Mouse (Mus musculus) cerebellum, adult 9-11 months (tissue): ENCODE results near the gene Ptn.

Experiments used
- DNase-seq: peaks from one replicate; pipeline ENCODE4 v3.0.0; 2022

The Ptn gene

DNA sequence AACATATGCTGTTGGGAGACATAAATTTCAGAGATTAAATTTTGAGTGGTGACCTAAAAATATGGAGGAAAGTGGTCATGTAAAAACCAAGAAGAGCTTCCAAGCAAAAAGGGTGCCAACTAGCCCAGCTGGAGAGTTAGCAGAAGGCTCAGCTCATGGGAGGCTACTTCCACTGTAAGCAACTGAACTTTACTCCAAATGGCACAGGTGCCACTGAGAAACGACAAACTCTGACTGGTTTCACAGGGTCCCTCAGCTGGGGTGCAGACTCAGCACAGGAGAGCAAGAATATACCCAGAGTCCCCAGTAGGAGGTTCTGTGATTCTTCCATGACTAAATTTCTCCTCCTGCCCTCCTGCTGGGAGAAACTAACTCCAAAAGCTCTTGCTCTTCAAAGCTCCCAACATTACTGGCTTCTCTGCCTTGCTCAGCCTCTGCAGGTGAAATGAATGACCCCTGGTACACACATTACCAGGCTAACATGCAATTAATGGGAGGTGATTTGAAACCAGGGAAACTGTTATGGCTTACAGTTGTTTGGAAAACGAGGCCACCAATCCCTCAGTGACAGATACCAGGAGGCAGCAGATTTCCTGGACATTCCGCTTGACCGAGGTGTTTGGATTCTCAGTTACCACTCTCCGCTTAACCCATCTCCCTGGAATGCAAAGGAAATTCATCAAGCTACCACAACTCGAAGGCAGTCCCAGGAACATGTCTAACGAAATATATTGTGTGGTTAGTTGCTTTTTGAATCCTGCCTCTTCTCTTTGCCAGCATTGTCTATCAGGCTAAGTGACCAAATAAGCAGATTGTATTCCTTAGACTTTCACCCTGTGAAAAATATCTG is 2.9 kb upstream of the Ptn start:
- DNase-seq = no peak

DNA sequence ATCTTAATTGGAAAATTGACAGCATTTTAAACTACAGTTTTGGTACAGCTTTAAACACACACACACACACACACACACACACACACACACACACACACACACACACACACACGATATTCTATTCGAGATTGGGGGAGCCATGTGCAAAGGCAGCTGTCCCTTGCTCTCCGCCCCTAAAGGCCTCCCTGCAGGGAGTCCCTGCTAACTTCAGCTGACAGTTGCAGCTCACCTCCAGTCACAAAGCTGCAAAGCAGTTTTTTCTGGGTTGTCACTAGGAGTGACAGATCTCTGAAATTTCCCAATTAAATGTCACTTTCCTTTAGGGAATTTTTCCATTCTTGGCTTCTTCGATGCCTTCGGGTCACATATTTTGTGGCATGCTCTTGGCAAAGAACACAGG is 428 bp upstream of the Ptn start:
- no peak for DNase-seq

DNA sequence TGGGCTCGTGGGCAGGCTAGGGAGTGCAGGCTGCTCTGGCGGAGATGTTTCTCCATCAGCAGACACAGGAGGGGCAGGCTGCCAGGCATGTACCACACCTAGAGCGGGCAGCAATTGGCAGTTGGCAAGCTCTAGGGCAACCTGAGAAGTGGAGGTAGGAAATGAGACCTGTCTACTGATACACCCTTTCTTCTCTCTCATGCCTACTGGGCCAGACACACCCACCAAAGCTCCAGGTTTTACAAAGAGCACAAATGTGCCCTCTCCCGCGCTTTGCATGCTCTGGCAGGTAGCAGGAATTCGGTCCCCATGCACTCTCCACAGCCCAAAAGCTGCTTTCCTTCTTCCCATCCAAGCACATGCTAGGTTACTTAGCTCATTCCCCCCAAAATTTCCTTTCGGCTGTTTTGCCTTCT is 701 bp downstream of the Ptn start:
- peak; percentile 70 for DNase-seq

GRCm38 (mm10) chr6:36808306-36809058 is 1.5 kb downstream of the Ptn start:
- no peak for DNase-seq

GRCm38 (mm10) chr6:36806906-36807305 is 3.1 kb downstream of the Ptn start:
- DNase-seq = no peak

DNA sequence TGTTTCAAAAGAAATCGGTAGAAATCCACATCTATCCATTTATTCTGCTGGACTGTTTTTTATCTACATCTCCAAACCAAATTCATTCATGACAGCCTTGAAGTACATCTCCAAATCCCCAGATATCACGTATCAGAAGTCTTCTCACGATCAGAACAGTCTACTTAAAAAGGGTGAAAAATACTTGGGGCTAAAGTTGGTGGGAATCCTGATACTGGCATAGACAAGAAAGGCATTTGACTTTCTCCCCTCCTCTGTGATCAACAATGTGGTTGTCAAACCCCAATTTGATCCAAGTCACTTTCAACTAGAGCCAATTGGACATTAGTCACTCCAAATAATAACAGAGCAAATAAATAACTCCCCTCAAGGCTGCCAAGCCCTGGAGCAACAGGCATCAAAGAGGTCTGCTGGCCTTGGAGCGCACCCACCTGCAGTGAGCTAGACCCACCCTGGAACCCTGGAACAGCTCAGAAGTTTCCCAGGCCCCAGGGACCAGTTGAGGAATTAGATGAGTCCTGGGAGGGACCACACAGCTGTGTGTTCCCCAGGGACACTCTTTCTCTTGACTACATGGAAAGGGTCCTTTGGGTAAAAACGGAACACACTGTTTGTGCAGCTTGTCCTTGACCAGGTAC is 9.6 kb downstream of the Ptn start:
- no peak for DNase-seq

DNA sequence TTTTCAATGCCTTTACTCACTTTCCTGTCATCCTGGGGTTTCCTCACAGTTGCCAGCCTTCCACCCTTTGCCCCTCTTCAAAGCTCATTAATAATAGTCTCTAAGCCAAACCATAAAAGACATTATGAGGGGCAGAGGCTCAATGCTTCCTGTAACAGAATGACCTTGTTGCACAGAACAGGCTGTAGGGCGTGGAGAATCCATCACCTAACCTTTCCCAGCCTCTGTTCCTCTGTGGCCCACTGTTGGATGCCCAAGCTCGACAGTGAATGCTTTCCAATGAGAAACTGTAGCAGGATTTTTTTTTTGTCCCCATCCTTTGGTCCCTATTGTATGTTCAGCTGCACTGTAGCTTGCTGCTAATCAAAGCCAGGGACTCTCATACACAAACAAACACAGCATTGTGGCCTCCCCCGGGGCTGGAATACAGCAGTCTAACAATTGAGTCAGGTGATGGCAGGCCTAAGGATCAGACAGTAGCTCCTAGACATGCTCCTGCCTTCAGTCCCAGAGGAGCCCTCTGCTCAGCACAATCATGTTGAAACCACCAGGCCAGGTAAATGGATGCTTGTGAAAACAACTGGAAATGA is 12.9 kb downstream of the Ptn start:
- no peak for DNase-seq

DNA sequence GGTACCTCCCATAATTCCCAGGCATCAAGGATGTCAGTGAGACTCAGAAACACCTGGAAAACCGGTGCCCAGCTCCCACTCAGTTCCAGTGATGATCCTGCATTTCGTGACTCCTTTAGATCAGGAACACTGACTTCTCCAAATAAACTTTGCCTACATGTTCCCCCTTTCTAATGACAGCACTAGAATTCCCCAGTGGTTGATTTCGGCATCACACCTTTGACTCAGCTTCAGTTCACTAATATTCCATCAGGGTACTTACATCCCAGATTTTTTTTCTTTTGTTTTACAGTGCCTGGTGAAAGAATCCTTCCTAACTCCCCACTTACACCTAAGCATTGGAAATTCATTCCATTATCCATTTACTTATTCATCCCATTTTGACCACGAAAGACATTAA is 15.5 kb downstream of the Ptn start:
- no peak for DNase-seq

- DNase-seq = peak; percentile 57
Measured at GRCm38 (mm10) chr6:36793775-36794174, 16.2 kb downstream of the Ptn start.

DNA sequence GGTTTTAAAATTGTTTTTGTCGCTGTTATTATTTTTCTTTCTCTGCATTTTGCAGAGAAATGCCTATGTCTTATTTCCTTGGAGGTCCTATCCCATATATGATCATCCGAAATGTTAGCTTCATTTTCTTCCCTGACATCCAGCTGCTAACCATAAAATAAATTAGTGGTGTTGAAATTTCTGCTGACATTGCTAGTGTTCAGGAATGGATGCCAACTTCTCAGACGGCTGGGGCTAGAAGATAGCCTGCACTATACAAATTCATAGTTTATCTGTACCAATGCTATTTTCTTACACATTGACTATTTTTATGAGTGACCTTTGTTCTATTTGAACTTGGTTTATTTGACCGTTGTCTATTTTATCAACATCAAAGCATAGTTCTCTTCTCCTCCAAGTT is 20.8 kb downstream of the Ptn start:
- no peak for DNase-seq

GRCm38 (mm10) chr6:36788576-36789191 is 21.3 kb downstream of the Ptn start:
- no peak for DNase-seq

DNA sequence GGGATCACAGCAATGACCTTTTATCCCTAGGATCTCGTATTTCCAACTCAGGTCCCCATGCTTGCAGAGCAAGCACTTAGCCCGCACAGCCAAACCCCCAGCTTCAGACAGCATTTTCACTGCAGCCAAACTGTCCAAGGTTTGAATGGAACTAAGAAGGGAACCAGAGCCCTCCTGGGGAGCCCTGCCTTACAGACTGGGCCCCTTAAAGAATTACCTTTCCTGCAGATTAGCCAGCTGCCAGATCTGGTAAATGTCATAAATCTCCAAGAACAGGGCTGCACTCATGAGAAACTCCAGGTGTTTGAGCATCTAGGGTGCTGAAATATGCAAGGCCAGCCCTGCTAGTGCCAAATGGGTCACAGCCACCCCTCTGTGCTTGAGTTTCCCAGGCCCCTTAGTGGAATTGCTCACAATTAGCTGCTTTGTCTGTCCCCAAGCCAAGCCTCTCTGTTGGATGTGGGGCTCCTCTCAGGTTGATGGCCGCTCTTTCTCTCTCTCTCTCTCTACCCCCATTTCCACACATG is 25.3 kb downstream of the Ptn start:
- no peak for DNase-seq

GRCm38 (mm10) chr6:36782481-36782880 is 27.5 kb downstream of the Ptn start:
- DNase-seq = no peak

DNA sequence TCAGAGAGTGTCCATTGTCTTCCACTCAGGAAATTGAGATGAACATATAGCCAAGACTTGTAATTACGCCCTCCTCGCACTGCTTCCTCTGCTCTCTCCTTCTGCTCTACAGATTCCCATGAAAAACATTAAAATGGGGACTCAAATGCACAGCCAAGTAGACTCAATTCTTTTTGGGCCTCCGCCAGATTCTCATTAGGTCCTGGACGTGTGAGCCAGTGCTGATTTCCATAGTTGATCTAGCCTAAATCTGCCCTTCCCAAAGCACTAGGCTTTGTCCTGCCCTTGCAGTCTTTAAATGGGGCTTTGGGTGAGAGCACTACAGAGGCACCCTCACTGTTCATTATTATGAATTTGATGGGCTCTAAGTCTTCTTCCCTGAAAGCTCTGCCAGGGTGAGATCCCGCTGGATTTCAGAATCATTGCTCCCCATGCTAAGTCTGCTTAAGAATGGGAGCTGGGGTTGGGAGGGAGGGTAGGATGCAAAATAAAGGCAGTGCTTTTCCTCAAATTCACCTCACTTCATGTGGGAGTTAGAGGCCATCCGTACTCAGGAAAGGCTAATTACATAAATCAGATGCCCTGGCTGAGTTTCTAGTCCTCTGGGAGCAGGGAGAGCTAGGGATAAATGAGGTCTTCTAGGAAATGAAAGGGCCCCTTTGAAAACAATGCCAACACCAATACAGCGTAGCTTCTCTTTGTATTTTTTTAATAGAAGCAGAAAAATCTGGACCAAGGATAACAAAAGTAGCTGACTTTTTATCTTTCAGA is 32.3 kb downstream of the Ptn start:
- no peak for DNase-seq

DNA sequence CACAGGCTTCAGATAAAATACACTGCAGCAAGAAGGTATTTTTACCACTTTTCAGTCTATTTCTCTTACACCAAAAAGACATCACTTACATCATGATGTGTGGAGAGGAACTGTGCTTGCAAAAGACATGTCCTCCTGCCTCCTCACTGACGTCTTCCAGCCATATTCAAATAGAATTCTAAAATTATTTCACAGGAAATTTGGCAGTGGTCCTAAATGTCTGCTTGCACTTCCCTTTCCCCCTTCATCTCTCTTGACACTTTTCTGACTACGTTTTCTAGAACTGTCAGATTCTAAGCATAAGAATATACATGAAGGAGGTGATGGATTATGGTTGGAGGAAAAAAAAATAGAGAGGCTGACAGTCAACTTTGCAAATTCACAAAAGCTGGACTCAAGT is 33.0 kb downstream of the Ptn start:
- no peak for DNase-seq

DNA sequence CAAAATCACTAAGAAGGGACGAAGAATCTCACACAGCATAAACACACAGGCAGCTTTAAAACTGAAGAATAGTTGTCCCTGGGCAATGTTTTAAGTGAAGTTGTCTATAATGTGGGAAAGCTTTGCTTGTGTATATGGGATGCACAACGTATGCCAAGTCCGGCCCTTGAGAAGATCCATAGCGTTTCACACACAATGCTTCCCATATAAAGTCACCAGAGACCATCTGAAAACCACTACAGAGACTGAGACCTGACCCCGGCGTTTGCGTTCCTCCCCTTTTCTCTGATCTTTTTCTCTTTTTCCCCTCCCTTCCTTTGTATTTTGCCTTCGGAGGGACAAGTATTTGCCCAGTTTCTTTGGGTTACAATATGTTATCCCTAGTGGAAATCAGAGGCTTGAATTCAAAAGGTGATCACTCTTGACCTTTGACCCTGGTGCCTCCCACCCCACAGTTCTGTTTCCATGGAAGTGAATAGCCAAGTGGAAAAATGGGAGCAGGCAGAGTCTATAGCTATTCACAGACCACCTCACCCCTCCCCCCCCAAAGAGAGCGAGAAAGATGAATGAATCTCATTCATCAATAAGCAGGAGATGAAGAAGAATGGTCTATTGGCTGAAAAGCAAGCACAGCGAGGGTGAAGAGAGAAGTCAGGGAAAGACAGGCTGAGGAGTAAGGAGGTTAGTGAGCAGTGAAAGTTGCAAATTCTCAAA is 34.2 kb downstream of the Ptn start:
- no peak for DNase-seq

DNA sequence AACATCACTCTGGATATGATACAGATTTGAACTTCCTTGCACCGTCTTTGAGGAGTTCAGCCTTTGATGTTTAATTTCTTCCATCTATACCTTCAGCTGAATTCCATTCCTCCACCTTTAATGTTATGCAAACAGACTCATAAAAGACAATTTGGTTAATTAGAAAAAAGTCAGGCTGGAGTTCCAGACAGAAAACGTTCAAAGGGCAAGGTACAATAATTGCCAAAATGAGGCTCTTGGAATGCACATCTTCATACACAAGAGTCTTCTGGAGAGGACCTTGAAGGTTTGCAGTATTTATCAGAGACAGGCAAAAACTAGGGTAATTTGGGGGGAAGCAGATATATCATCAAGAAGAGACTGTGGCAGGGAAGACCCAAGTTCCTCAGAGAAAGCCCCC is 37.5 kb downstream of the Ptn start:
- DNase-seq = no peak

DNA sequence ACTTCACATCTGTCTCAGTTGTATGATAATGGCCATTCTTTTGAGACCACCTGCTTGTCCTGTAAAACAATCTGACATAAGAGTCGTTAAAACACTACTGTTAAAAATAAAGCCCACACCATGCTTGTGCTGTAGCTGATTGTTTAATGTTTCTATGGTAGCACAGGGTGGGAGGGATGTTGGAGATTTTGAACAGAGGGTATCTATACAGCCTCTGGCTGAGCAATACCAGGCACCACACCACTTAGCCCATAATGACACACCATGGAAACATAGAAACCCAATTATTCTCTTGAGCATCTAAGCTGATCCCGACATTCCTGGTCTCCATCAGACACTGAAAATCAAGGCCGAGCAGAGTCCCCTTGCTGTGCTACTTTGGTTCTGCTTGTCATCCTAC is 41.0 kb downstream of the Ptn start:
- no peak for DNase-seq

DNA sequence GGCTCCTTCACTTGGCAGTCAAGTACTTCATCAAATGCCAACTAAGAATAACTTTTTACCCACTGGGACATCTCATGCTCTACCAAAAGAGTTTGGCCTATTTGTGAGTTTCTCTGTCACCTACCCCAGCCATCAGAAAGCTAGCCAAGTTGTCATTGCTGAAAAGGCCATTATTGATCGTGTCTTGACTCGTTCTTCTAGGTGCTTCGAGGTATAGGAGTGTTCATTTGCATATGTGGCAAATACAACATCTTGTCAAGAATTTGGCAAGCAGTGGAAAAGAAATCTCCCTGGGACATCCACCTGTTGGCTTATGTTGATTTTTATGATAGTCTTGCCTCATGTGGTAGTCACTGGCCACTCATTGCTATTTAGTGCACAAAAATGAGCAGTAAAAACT is 43.1 kb downstream of the Ptn start:
- no peak for DNase-seq

DNA sequence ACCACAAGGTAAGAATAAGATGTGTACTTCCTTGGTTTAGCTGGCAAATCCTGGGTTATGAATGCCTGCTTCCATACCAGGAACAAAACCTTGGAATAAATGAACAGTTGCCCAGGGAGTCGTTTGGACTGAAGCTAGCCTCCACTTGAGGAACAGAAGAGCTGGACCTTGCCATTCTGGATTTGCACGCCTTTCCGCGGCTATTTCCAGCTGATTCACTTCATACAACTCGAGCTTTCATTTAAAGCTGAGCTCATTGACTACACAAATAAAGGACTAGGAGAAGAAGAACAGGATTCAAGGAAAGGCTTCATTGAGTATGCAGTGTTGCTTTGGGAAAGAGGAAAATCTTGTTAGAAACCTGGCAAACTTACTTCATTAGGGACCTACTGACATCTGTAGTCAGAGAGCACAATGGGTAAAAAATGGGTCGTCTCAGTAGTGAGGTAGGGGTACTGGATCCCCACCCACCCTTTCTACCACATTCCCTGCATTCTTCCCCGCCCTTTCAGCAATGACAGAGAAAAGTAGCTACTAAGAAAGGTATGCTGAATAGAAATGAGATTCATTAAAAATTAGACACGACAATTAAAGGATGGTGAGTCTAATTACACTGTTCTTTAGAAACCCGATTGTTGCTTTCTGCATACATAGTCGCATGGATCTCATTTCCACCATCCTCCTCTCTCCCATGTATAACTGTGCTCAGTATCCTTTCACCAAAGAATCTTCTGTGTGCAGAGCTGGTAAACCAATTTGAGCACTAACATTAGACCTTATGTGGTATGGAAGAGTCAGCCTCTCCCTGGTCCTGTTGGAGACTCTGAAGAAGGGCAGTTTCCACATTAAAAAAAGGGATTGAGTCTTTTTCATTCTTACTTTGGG is 54.8 kb downstream of the Ptn start:
- DNase-seq = no peak
